Mouse (Mus musculus) small intestine, adult 2 months (tissue): ENCODE data around the gene Sar1a. TPM values are rescaled to one million over a fixed set of nuclear protein-coding genes. Genes with fewer than 3 reads are reported as not detected.

Experiments
- H3K27ac ChIP-seq: fragments of 200-500 bp; 2 replicates; pipeline ENCODE4 v1.5.1; 2012; ENCODE audit warnings: low read depth, low read length, control low read depth, inconsistent platforms; ENCODE audit not compliant: insufficient read depth
- H3K27me3 ChIP-seq: fragments of 200-500 bp; 2 replicates; pipeline ENCODE4 v1.6.1; 2012; ENCODE audit warnings: mild to moderate bottlenecking, moderate library complexity, low read length, inconsistent platforms; ENCODE audit not compliant: control insufficient read depth, insufficient read depth
- H3K36me3 ChIP-seq: fragments of 200-500 bp; 2 replicates; pipeline ENCODE4 v1.6.1; 2012; ENCODE audit warnings: mild to moderate bottlenecking, low read length, control low read depth, inconsistent platforms; ENCODE audit not compliant: control insufficient read depth, insufficient read depth
- H3K4me1 ChIP-seq: fragments of 200-500 bp; 2 replicates; pipeline ENCODE4 v1.6.1; 2012; ENCODE audit warnings: low read length, inconsistent platforms, mixed read lengths; ENCODE audit not compliant: control insufficient read depth, insufficient read depth, insufficient read length
- H3K4me3 ChIP-seq: fragments of 200-500 bp; 2 replicates; pipeline ENCODE4 v1.5.1; 2012; ENCODE audit warnings: low read depth, mild to moderate bottlenecking, control low read depth, inconsistent platforms, low read length, moderate library complexity
- CTCF ChIP-seq: fragments of 200-500 bp; IDR thresholded peaks from 2 replicates; pipeline ENCODE4 v1.5.1; 2012; ENCODE audit warnings: low read depth, mild to moderate bottlenecking, control low read depth, inconsistent platforms, low read length, moderate library complexity, mixed read lengths; ENCODE audit not compliant: insufficient replicate concordance, insufficient read length; ENCODE audit errors: extremely low read depth
- POLR2A ChIP-seq: fragments of 200-500 bp; IDR thresholded peaks from 2 replicates; pipeline ENCODE4 v1.6.1; 2012; ENCODE audit warnings: low read depth, mild to moderate bottlenecking, control low read depth, inconsistent platforms, low read length, moderate library complexity
- WGBS: fragments of 180-500 bp; shearing (Covaris S2); methylation state at CpG from one replicate; pipeline ENCODE4 v1.1.7; 2018; 5-methylcytosine and 5-hydroxymethylcytosine counted together
- polyA plus RNA-seq: library from polyadenylated mRNA; depleted of rRNA; stranded (reverse); fragments of >200 nt; gene quantifications from 2 replicates; pipeline ENCODE4 v1.2.3, GENCODE M21; 2012

Sar1a gene
- polyA plus RNA-seq, 1 experiment = 22.9 TPM

- peaks cover 11% of the 10 kb centered on the region for H3K36me3 ChIP-seq
- peak overlapping the region; percentile 82 for H3K27ac ChIP-seq
- H3K4me1 ChIP-seq = peaks cover 8% of the 10 kb centered on the region; the same call in 1 of the 2 replicates
- under 1% methylated on average over 48 of the region's 49 CpGs for WGBS
- no peaks in the 10 kb centered on the region for H3K27me3 ChIP-seq
- peak overlapping the region; percentile 85 for H3K4me3 ChIP-seq
- no peak for TF ChIP-seq POLR2A
- no peak for TF ChIP-seq CTCF
These were observed 31.1 kb upstream of the Sar1a start for GRCm38 (mm10) chr10:61648737-61649645.

DNA sequence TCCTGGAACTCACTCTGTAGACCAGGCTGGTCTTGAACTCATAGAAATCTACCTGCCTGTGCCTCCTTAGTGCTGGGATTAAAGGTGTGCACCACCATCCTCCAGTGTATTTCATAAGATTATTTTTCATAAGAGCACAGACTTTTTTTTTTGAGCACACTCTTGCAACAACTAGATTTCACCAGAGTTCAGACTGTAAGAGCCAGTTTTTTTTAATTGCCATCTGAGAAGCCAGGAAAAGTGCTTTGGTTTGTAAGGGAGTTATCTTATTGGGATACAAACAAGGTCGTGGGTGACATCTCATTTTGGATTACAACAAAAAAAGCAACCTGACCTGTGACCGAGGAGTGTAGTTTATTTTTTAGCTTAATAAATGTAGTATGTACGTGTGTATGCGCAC lies 26.0 kb upstream of the Sar1a start:
- Histone ChIP-seq H3K4me3 (no peak overlapping the region), H3K36me3 (peaks cover 13% of the 10 kb centered on the region), H3K27me3 (no peaks in the 10 kb centered on the region), H3K27ac (peak overlapping the region; percentile 4; the same call in 1 of the 2 replicates), H3K4me1 (peaks cover 19% of the 10 kb centered on the region; the same call in 1 of the 2 replicates)
- WGBS = 78% methylated on average over 4 of the region's 4 CpGs
- TF ChIP-seq CTCF (no peak), POLR2A (no peak)

DNA sequence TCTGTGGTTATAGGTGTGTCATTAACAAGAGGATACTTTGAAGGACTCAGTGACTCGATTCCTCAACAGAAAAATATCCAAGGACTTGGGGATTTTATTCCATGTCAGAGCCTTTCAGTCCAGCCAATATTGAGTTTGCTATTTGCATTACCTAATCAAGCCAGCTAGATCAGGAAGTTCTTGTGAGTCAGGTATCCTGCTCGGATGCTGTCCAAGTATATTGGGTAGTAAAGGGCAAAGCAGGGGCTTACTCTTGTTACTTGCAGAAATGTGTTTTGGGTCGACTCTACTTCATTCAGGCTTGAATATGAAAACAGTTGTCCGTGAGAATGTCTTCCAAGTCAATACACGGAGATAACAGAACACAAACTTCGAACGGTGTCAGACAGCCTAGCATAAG lies 25.4 kb upstream of the Sar1a start:
- Histone ChIP-seq H3K27ac (peak overlapping the region; percentile 51; the same call in 1 of the 2 replicates), H3K4me3 (no peak overlapping the region), H3K4me1 (peaks cover 19% of the 10 kb centered on the region; the same call in 1 of the 2 replicates), H3K27me3 (no peaks in the 10 kb centered on the region), H3K36me3 (peaks cover 18% of the 10 kb centered on the region)
- TF ChIP-seq POLR2A = no peak
- no peak for TF ChIP-seq CTCF
- 27% methylated on average over 7 of the region's 7 CpGs for WGBS

DNA sequence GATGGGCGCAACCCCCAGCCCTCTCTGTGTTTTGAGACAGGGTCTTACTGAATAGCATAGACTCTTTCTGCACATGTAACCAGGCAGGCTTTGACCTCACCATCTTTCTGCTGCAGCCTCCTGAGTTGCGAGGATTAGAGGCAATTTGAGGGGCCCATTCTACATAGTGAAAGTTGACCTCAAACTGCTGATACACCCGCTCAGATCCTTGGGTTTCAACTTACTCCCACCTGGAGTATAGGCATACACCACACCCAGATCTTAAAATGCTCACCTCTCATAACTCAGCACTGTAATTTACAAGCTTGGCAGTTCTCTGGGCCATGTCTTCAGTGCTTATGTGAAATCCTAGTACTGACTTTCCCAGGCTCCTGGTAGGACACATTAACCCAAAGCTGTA lies 24.9 kb upstream of the Sar1a start:
- Histone ChIP-seq H3K4me3 (no peak overlapping the region), H3K27ac (peak overlapping the region; percentile 51; the same call in 1 of the 2 replicates), H3K4me1 (peaks cover 19% of the 10 kb centered on the region; the same call in 1 of the 2 replicates), H3K27me3 (no peaks in the 10 kb centered on the region), H3K36me3 (peaks cover 22% of the 10 kb centered on the region)
- TF ChIP-seq CTCF (no peak), POLR2A (no peak)
- 58% methylated on average over 3 of the region's 3 CpGs for WGBS

GRCm38 (mm10) chr10:61656928-61657882 lies 22.9 kb upstream of the Sar1a start:
- TF ChIP-seq CTCF = no peak
- no peak for TF ChIP-seq POLR2A
- WGBS = 45% methylated on average over 18 of the region's 18 CpGs
- peak overlapping the region; percentile 92 for H3K27ac ChIP-seq
- no peaks in the 10 kb centered on the region for H3K27me3 ChIP-seq
- H3K36me3 ChIP-seq = peaks cover 31% of the 10 kb centered on the region
- H3K4me3 ChIP-seq = peak overlapping the region; percentile 36
- peaks cover 17% of the 10 kb centered on the region; the same call in 1 of the 2 replicates for H3K4me1 ChIP-seq

DNA sequence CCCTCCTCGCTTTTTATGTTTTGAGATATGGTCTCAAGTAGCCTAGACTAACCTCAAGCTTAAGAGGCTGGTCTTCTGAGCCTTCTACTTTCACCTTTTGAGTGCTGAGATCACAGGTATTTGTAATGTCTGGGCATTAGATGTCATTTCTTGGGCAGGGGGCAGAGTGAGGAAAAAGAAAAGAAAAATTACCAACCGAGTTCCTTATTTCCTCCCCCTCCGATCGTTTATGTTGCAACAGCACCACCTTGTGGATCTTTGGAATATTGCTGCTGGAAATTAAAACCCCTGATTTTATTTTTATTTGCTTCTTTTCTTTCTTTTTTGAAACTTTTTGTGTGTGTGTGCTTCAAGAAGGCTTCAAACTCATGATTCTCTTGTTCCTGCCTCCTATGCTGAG lies 22.1 kb upstream of the Sar1a start:
- Histone ChIP-seq H3K4me1 (peaks cover 17% of the 10 kb centered on the region; the same call in 1 of the 2 replicates), H3K27ac (peak overlapping the region; percentile 35; the same call in 1 of the 2 replicates), H3K36me3 (peaks cover 32% of the 10 kb centered on the region), H3K4me3 (peak overlapping the region; percentile 17; the same call in 1 of the 2 replicates), H3K27me3 (no peaks in the 10 kb centered on the region)
- 17% methylated on average over 4 of the region's 4 CpGs for WGBS
- TF ChIP-seq CTCF = no peak
- TF ChIP-seq POLR2A = no peak

GRCm38 (mm10) chr10:61661887-61662286 lies 18.2 kb upstream of the Sar1a start:
- H3K27me3 ChIP-seq = no peaks in the 10 kb centered on the region
- H3K4me1 ChIP-seq = no peaks in the 10 kb centered on the region
- H3K36me3 ChIP-seq = peaks cover 63% of the 10 kb centered on the region
- H3K4me3 ChIP-seq = no peak overlapping the region
- H3K27ac ChIP-seq = no peak overlapping the region
- TF ChIP-seq CTCF (no peak), POLR2A (no peak)
- 77% methylated on average over 8 of the region's 8 CpGs for WGBS
